Mouse (Mus musculus) CH12.LX (cell line): ENCODE measurements at regions not wholly inside any gene's neighbourhood (a gene's known extent, or its start where the extent isn't known, plus 50 kb on each side); places are given as distances from the start of the nearest gene placed in this dataset.
A peak's percentile ranks its signal among the peaks of the same experiment; 100 is the strongest.

Experiments used
- DNase-seq: peaks from one replicate; pipeline ENCODE4 v3.0.0-alpha.2; 2013; ENCODE audit errors: extremely low read depth
- H3K27ac ChIP-seq: 2 replicates; pipeline ENCODE4 v1.5.1; 2012; ENCODE audit warnings: low read depth, mild to moderate bottlenecking, control low read depth, moderate library complexity; ENCODE audit not compliant: insufficient read depth
- H3K27me3 ChIP-seq: replicated peaks from 2 replicates; pipeline ENCODE3; 2012; ENCODE audit warnings: inconsistent platforms
- H3K36me3 ChIP-seq, 2 experiments: replicated peaks in 1 of 2; 2 replicates each; pipeline versions ENCODE3 to v1.6.1; 2012; ENCODE audit warnings: inconsistent platforms in 1 of 2, low read length in 1 of 2, mild to moderate bottlenecking in 1 of 2, mixed read lengths in 1 of 2, moderate library complexity in 1 of 2; ENCODE audit not compliant: control insufficient read depth in 1 of 2, insufficient read depth in 1 of 2
- H3K4me1 ChIP-seq, 2 experiments: 2 replicates each; pipeline ENCODE4 v1.6.1; 2012; ENCODE audit warnings: inconsistent platforms in 1 of 2, moderate library complexity in 1 of 2; ENCODE audit not compliant: insufficient read depth in 2 of 2, control insufficient read depth in 1 of 2
- H3K4me2 ChIP-seq: 2 replicates; pipeline ENCODE4 v1.6.1; 2012; ENCODE audit warnings: low read depth, mild to moderate bottlenecking, control low read depth; ENCODE audit not compliant: poor library complexity, insufficient read depth, severe bottlenecking
- H3K4me3 ChIP-seq, 3 experiments: fragments of 150-350 bp in 1 of 3; sonication (generic) in 1 of 3; replicated peaks in 1 of 3; 2 replicates each; pipeline versions ENCODE3 to v1.5.1; 2011 to 2012; ENCODE audit warnings: low read depth in 2 of 3, low read length in 2 of 3, mild to moderate bottlenecking in 2 of 3, moderate library complexity in 2 of 3, control low read depth in 1 of 3, improper control_type of control experiment in 1 of 3, inconsistent platforms in 1 of 3, mixed read lengths in 1 of 3; ENCODE audit not compliant: poor library complexity in 1 of 3
- H3K79me2 ChIP-seq: replicated peaks from 2 replicates; pipeline ENCODE4 v1.6.1; 2012; ENCODE audit warnings: mild to moderate bottlenecking, moderate library complexity; ENCODE audit not compliant: control insufficient read depth, poor library complexity, insufficient read depth, severe bottlenecking; ENCODE audit errors: extremely low read depth
- H3K9ac ChIP-seq: 2 replicates; pipeline ENCODE4 v1.6.1; 2012; ENCODE audit warnings: low read depth, mild to moderate bottlenecking, control low read depth, moderate library complexity; ENCODE audit not compliant: insufficient read depth
- H3K9me3 ChIP-seq: replicated peaks from 2 replicates; pipeline ENCODE3; 2012; ENCODE audit warnings: low read length, inconsistent platforms, mixed read lengths
- CHD1 ChIP-seq: IDR thresholded peaks from 2 replicates; pipeline ENCODE4 v1.6.1; 2012; ENCODE audit warnings: low read depth, low read length, improper control_type of control experiment, inconsistent platforms
- CHD2 ChIP-seq: IDR thresholded peaks from 2 replicates; pipeline ENCODE4 v1.6.1; 2011; ENCODE audit warnings: low read length, improper control_type of control experiment
- CTCF ChIP-seq, 2 experiments: IDR thresholded peaks in 1 of 2; conservative IDR thresholded peaks in 1 of 2; 2 replicates each; pipeline ENCODE4 v1.5.1; 2011 to 2012; ENCODE audit warnings: low read depth in 2 of 2, low read length in 2 of 2, improper control_type of control experiment in 1 of 2, inconsistent platforms in 1 of 2, mild to moderate bottlenecking in 1 of 2, moderate library complexity in 1 of 2
- E2F4 ChIP-seq: IDR thresholded peaks from 2 replicates; pipeline ENCODE4 v1.6.1; 2011; ENCODE audit warnings: low read depth, low read length, improper control_type of control experiment; ENCODE audit not compliant: insufficient replicate concordance
- EP300 ChIP-seq: IDR thresholded peaks from 2 replicates; pipeline ENCODE4 v1.6.1; 2011; ENCODE audit warnings: low read length, improper control_type of control experiment
- GABPA ChIP-seq: IDR thresholded peaks from 2 replicates; pipeline ENCODE4 v1.6.1; 2012; ENCODE audit warnings: low read depth, low read length, improper control_type of control experiment, inconsistent platforms; ENCODE audit not compliant: insufficient replicate concordance
- HCFC1 ChIP-seq: IDR thresholded peaks from 2 replicates; pipeline ENCODE4 v1.6.1; 2012; ENCODE audit warnings: low read depth, mild to moderate bottlenecking, inconsistent platforms, low read length, improper control_type of control experiment
- MAFK ChIP-seq: IDR thresholded peaks from 2 replicates; pipeline ENCODE4 v1.6.1; 2011; ENCODE audit warnings: low read length, improper control_type of control experiment; ENCODE audit not compliant: insufficient replicate concordance
- MXI1 ChIP-seq: IDR thresholded peaks from 2 replicates; pipeline ENCODE4 v1.6.1; 2011; ENCODE audit warnings: mild to moderate bottlenecking, low read depth, low read length, improper control_type of control experiment
- MYC ChIP-seq: IDR thresholded peaks from 2 replicates; pipeline ENCODE4 v1.6.1; 2011; ENCODE audit warnings: low read depth, mild to moderate bottlenecking, improper control_type of control experiment, low read length
- NELFE ChIP-seq: IDR thresholded peaks from 2 replicates; pipeline ENCODE4 v1.6.1; 2011; ENCODE audit warnings: low read depth, low read length, improper control_type of control experiment
- NRF1 ChIP-seq: IDR thresholded peaks from 2 replicates; pipeline ENCODE4 v1.6.1; 2014; ENCODE audit warnings: low read depth, mild to moderate bottlenecking, inconsistent platforms, low read length, improper control_type of control experiment, moderate library complexity
- POLR2A ChIP-seq: IDR thresholded peaks from 2 replicates; pipeline ENCODE4 v1.6.1; 2011; ENCODE audit warnings: low read depth, mild to moderate bottlenecking, improper control_type of control experiment, low read length
- POLR2AphosphoS2 ChIP-seq: IDR thresholded peaks from 2 replicates; pipeline ENCODE4 v1.6.1; 2011; ENCODE audit warnings: low read depth, low read length, improper control_type of control experiment
- RAD21 ChIP-seq: IDR thresholded peaks from 2 replicates; pipeline ENCODE4 v1.6.1; 2011; ENCODE audit warnings: low read depth, mild to moderate bottlenecking, low read length, improper control_type of control experiment, moderate library complexity
- SIN3A ChIP-seq: IDR thresholded peaks from 2 replicates; pipeline ENCODE4 v1.6.1; 2012; ENCODE audit warnings: low read length, improper control_type of control experiment, inconsistent platforms
- SMC3 ChIP-seq: IDR thresholded peaks from 2 replicates; pipeline ENCODE4 v1.6.1; 2011; ENCODE audit warnings: low read depth, low read length, improper control_type of control experiment
- UBTF ChIP-seq: IDR thresholded peaks from 2 replicates; pipeline ENCODE4 v1.6.1; 2012; ENCODE audit warnings: low read depth, mild to moderate bottlenecking, inconsistent platforms, low read length, improper control_type of control experiment, moderate library complexity
- ZC3H11A ChIP-seq: IDR thresholded peaks from 2 replicates; pipeline ENCODE4 v1.6.1; 2012; ENCODE audit warnings: low read depth, mild to moderate bottlenecking, inconsistent platforms, low read length, improper control_type of control experiment
- ZNF384 ChIP-seq: IDR thresholded peaks from 2 replicates; pipeline ENCODE4 v1.6.1; 2012; ENCODE audit warnings: low read depth, low read length, improper control_type of control experiment, inconsistent platforms
- dilution Hi-C: fragments of 300-500 bp; cut with MboI; formaldehyde crosslinking; loops from 2 replicates; pipeline ENCODE4 v1.14.3; 2020; ENCODE audit warnings: low sequenced_read_pairs; ENCODE audit not compliant: extremely low pct_unique_long_range_greater_than_20kb, extremely low pct_ligation_motif_present
- in situ Hi-C: fragments of 300-500 bp; cut with MboI; formaldehyde crosslinking; loops from 3 replicates; pipeline ENCODE4 v1.14.3; 2019; ENCODE audit warnings: low sequenced_read_pairs, low pct_ligation_motif_present, low pct_unique_long_range_greater_than_20kb, mixed read lengths

DNA sequence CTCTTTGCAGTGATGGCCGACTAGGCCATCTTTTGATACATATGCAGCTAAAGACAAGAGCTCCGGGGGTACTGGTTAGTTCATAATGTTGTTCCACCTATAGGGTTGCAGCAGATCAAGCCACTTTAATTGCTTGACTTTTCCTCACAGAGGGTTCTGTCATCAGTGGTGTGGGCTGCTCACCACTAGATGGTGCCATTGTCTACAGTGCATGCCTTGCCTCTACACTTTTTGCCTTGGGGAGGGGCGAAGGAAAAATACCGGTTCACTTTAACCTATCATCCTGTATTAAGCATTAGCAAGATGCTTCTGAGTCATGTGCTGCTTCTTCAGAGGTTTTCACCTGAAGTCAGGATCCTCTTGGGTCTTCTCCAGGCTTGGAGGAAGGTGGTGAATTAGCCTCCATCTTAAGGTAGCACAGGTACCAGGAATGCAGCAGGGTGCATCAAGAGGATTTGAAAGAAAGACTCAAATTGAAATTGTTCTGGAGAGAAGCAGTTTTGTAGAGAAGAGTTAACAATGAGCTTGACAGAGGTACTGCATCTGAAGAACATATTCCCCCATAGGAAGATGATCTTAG, 71.6 kb upstream of the Atp10a start:
- Histone ChIP-seq H3K4me1 (no peaks in the 10 kb centered on the region), H3K9ac (no peak overlapping the region), H3K79me2 (no peaks in the 10 kb centered on the region), H3K4me2 (no peak overlapping the region), H3K9me3 (peaks cover 42% of the 10 kb centered on the region), H3K27me3 (no peaks in the 10 kb centered on the region), H3K27ac (no peak overlapping the region), H3K4me3 (no peak overlapping the region), H3K36me3 (no peaks in the 10 kb centered on the region)
- no peak for DNase-seq
- dilution Hi-C loops: no loop called here
- TF ChIP-seq E2F4 (no peak), CTCF (conservative IDR thresholded peaks at IDR 0.05 in 1 of 2, IDR thresholded peaks at IDR 0.05 in 1 of 2; ENCODE audit: low read depth in 2 of 2, low read length in 2 of 2) (0 out of 4 replicates have a peak, but pooled peaks of 1 of the 2 experiments have one; percentile 5)
- in situ Hi-C loops: no loop called here

DNA sequence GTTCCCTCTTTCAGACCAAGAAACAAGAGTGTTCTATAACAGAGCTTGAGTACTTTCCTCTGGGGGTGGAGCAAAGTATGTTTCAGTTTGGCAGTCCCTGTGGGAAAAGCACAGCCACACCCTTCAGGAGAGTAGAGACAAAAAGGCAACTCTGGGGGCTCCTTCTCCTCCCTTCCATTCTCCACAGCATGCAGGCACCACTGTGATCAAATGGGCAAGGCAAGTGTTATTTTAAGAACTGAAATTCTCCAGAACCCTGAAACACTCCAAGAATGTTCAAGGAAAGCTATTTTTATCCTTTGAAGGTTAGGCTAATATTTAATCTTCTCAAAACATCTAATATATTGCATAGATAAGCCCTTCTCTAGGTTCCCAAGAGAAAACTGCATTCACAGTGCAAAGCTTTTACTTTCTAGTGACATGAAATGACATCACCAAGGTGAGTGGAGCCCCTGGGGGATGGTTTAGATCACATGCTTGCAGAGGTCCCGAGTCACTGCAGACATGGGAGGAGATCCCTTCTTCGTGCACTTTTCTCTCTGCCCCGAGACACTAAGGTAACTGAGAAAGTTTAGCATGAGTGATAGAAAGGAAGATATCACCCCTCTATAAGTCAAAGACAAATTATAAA, 70.2 kb upstream of the Atp10a start:
- H3K27ac ChIP-seq: no peak overlapping the region
- H3K4me2 ChIP-seq: no peak overlapping the region
- no peaks in the 10 kb centered on the region for H3K79me2 ChIP-seq
- no peak for DNase-seq
- no peak overlapping the region for H3K9ac ChIP-seq
- dilution Hi-C loops: no loop called here
- no peaks in the 10 kb centered on the region for H3K4me1 ChIP-seq
- H3K36me3 ChIP-seq: no peaks in the 10 kb centered on the region
- peaks cover 33% of the 10 kb centered on the region for H3K9me3 ChIP-seq
- H3K27me3 ChIP-seq: no peaks in the 10 kb centered on the region
- no peak overlapping the region for H3K4me3 ChIP-seq
- in situ Hi-C loops: no loop called here
- TF ChIP-seq CHD1 (no peak), SMC3 (no peak), POLR2A (no peak), NRF1 (no peak), RAD21 (no peak), GABPA (no peak), ZNF384 (no peak), POLR2AphosphoS2 (no peak), EP300 (no peak), HCFC1 (no peak)

GRCm38 (mm10) chr7:58595951-58596350, 60.0 kb upstream of the Atp10a start:
- Histone ChIP-seq H3K27ac (no peak overlapping the region), H3K79me2 (no peaks in the 10 kb centered on the region), H3K4me3 (no peak overlapping the region), H3K27me3 (no peaks in the 10 kb centered on the region), H3K9ac (no peak overlapping the region), H3K4me2 (no peak overlapping the region), H3K36me3 (no peaks in the 10 kb centered on the region), H3K4me1 (no peaks in the 10 kb centered on the region), H3K9me3 (peaks cover 14% of the 10 kb centered on the region)
- no peak for TF ChIP-seq SIN3A
- TF ChIP-seq MYC: no peak
- TF ChIP-seq UBTF: no peak
- no peak for TF ChIP-seq ZC3H11A
- no peak for TF ChIP-seq MAFK
- TF ChIP-seq MXI1: no peak
- no peak for TF ChIP-seq GABPA
- no peak for TF ChIP-seq NELFE
- no peak for TF ChIP-seq CHD2
- no peak for DNase-seq
- in situ Hi-C loops: no loop called here
- dilution Hi-C loops: no loop called here
